Mouse (Mus musculus) kidney, adult 10 weeks (tissue): ENCODE results near the gene Vmn2r82. TPM values are rescaled to one million over a fixed set of nuclear protein-coding genes. Genes with fewer than 3 reads are reported as not detected.

Source experiments
- polyA plus RNA-seq: library from polyadenylated mRNA; stranded (reverse); fragments of 350-450 nt; fragmentation: Illumina TruSeq; extraction: RNeasy Lipid Tissue Mini Kit (QIAGEN cat#74804); gene quantifications from one replicate; pipeline ENCODE4 v1.2.3, GENCODE M21; 2014; ENCODE audit warnings: low read depth, low replicate concordance

Gene Vmn2r82
- not detected for polyA plus RNA-seq

GRCm38 (mm10) chr10:79356220-79356619, at the start of gene Vmn2r82:
Gene Vmn2r82, plus strand, starts transcription at chr10:79356520.

Other genes with a start within 250 kb of the Vmn2r82 start
- not detected for gene Vmn2r80, start 207.8 kb upstream of the Vmn2r82 start, polyA plus RNA-seq
- gene Vmn2r81, start 108.8 kb upstream of the Vmn2r82 start, polyA plus RNA-seq: not detected
- gene Vmn2r83, start 112.2 kb downstream of the Vmn2r82 start, polyA plus RNA-seq: not detected
- gene Plpp2, start 177.3 kb downstream of the Vmn2r82 start, polyA plus RNA-seq: 3.4 TPM
- gene Mier2, start 198.7 kb downstream of the Vmn2r82 start, polyA plus RNA-seq: not detected
- not detected for gene Theg, start 230.8 kb downstream of the Vmn2r82 start, polyA plus RNA-seq